ENCODE assay signal across 38 mouse cellular contexts in the genomic region with DNA sequence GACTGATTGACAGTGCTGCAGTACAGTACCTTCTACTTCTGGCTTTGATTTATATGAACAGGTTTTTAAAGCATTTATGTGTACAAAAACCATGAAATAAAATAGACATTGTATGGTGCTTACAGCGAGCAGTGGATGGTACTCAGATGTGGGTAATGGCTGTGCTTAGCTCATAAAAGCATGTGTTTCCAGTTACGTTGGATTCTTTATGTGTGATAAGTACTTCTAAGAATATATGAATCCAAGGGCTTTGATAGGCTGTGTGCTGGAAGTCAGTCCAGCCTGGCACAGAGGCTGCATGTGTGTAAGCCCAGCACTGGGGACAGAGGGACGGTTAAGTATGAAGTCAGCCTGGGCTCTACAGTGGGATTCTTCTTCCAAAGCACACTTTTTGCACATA. TPM values are rescaled to one million over a fixed set of nuclear protein-coding genes. Genes with fewer than 3 reads are reported as not detected.
"Had no signal": no experiment of that assay in that cellular context is flagged by ENCODE, and none has a peak within 500 bp of the region (broad histone marks: within the 10 kb centered on the region; RNA-seq: fewer than 3 reads in every experiment).

No protein-coding gene starts in this region.

- H3K4me3 ChIP-seq: gastrocnemius, adult 2 months; heart, embryonic 10.5 days; heart, embryonic 12.5 days; hindbrain, embryonic 10.5 days; hindbrain, embryonic 12.5 days; intestine, embryonic 15.5 days; layer of hippocampus, adult 2 months; left cerebral cortex, adult 2 months; limb, embryonic 15.5 days; liver, embryonic 12.5 days had no signal

- DNase-seq: gastrocnemius, adult 2 months; gastrocnemius, postnatal 10 days; gastrocnemius, postnatal 25 days; heart, postnatal 10 days; heart, postnatal 4 days; kidney, adult 18-20 months; kidney, adult 8-10 months; kidney, postnatal 10 days; kidney, postnatal 25 days; kidney, postnatal 4 days had no signal

- H3K4me2 ChIP-seq: heart, embryonic 12.5 days; hindbrain, embryonic 12.5 days; hindbrain, embryonic 14.5 days; intestine, embryonic 15.5 days; limb, embryonic 15.5 days; liver, embryonic 12.5 days had no signal

- ATAC-seq: hindbrain, embryonic 16.5 days; inflammation-experienced regulatory T-cells, adult 6 months; intestine, embryonic 15.5 days; intestine, postnatal 0 days; liver, embryonic 12.5 days had no signal

- H3K36me3 ChIP-seq: heart, embryonic 10.5 days; heart, embryonic 12.5 days; hindbrain, embryonic 10.5 days; hindbrain, embryonic 12.5 days; intestine, embryonic 15.5 days; limb, embryonic 15.5 days; liver, embryonic 12.5 days had no signal

- H3K9me3 ChIP-seq: heart, embryonic 10.5 days; heart, embryonic 12.5 days; hindbrain, embryonic 10.5 days; hindbrain, embryonic 12.5 days; intestine, embryonic 15.5 days; limb, embryonic 15.5 days; liver, embryonic 12.5 days had no signal

- H3K27me3 ChIP-seq: intestine, embryonic 15.5 days; limb, embryonic 15.5 days had no signal

- H3K27ac ChIP-seq: gastrocnemius, adult 2 months; heart, embryonic 10.5 days; hindbrain, embryonic 10.5 days; hindbrain, embryonic 12.5 days; hindbrain, embryonic 14.5 days; intestine, embryonic 15.5 days; layer of hippocampus, adult 2 months; left cerebral cortex, adult 2 months; limb, embryonic 15.5 days; liver, embryonic 12.5 days; liver, embryonic 14.5 days had no signal

- H3K9ac ChIP-seq: heart, embryonic 12.5 days; hindbrain, embryonic 12.5 days; hindbrain, embryonic 14.5 days; intestine, embryonic 15.5 days; limb, embryonic 15.5 days; liver, embryonic 12.5 days; liver, embryonic 14.5 days had no signal

RNA-seq across cellular contexts. Expression of a gene that starts 48.4 kb away (rescaled TPM):
- total RNA-seq: gastrocnemius, adult 2 months; gastrocnemius, postnatal 10 days; gastrocnemius, postnatal 25 days; gastrocnemius, postnatal 4 days; granulocyte monocyte progenitor cell, adult 5-6 weeks; heart, adult 8-10 months; heart, postnatal 10 days; heart, postnatal 25 days; heart, postnatal 4 days; layer of hippocampus, adult 2 months; layer of hippocampus, postnatal 10 days; layer of hippocampus, postnatal 25 days; left cerebral cortex, adult 2 months; left cerebral cortex, postnatal 36 days; liver, adult 2 months had no signal
- polyA plus RNA-seq: heart, embryonic 10.5 days; heart, embryonic 12.5 days; heart, embryonic 14.5 days; heart, embryonic 16.5 days; hindbrain, embryonic 10.5 days; hindbrain, embryonic 12.5 days; hindbrain, embryonic 14.5 days; hindbrain, embryonic 16.5 days; intestine, embryonic 15.5 days; intestine, postnatal 0 days; kidney, embryonic 14.5 days; kidney, embryonic 16.5 days; limb, embryonic 11.5 days; liver, adult 2 months; liver, embryonic 12.5 days; liver, embryonic 14.5 days; liver, embryonic 16.5 days had no signal
